Mouse (Mus musculus) adrenal gland, adult 2 months (tissue): ENCODE results near the gene Ezh1. TPM values are rescaled to one million over a fixed set of nuclear protein-coding genes. Genes with fewer than 3 reads are reported as not detected.
"Not testable (repeated sequence)": the region's sequence is repeated elsewhere in the genome, so short reads cannot be mapped to it uniquely, and the experiment has no call there.

Source experiments
- DNase-seq: peaks from one replicate; pipeline ENCODE4 v3.0.0; 2021
- polyA plus RNA-seq: library from polyadenylated mRNA; depleted of rRNA; stranded (reverse); fragments of >200 nt; gene quantifications from 2 replicates; pipeline ENCODE4 v1.2.3, GENCODE M21; 2012
- total RNA-seq, 2 experiments: library from RNA; stranded (reverse); gene quantifications; 2 replicates each; pipeline ENCODE4 v1.2.3; 2021

The Ezh1 gene
- total and polyA plus RNA-seq, 3 experiments: 20.1 to 35.0 (median 31.3) TPM

GRCm38 (mm10) chr11:101168301-101168980 lies 57.8 kb downstream of the Ezh1 start:
- DNase-seq: peak; percentile 78

GRCm38 (mm10) chr11:101167963-101168300 lies 58.3 kb downstream of the Ezh1 start:
- DNase-seq: no peak

- DNase-seq: no peak
Observed at GRCm38 (mm10) chr11:101167211-101167962, 58.9 kb downstream of the Ezh1 start.

- no peak for DNase-seq
Observed at GRCm38 (mm10) chr11:101166357-101166756, 59.9 kb downstream of the Ezh1 start.

GRCm38 (mm10) chr11:101164677-101165580 lies 61.3 kb downstream of the Ezh1 start:
- no peak for DNase-seq

GRCm38 (mm10) chr11:101164351-101164665 lies 62.0 kb downstream of the Ezh1 start:
- no peak for DNase-seq

- no peak for DNase-seq
Observed at GRCm38 (mm10) chr11:101163476-101164350, 62.5 kb downstream of the Ezh1 start.

- DNase-seq: peak; percentile 74
Observed at GRCm38 (mm10) chr11:101162772-101163171, 63.5 kb downstream of the Ezh1 start.

- peak; percentile 79 for DNase-seq
Observed at GRCm38 (mm10) chr11:101162301-101162700, 64.0 kb downstream of the Ezh1 start.

- no peak for DNase-seq
Observed at GRCm38 (mm10) chr11:101161551-101161950, 64.7 kb downstream of the Ezh1 start.

GRCm38 (mm10) chr11:101160981-101161505 lies 65.2 kb downstream of the Ezh1 start:
- DNase-seq: not testable (repeated sequence)

GRCm38 (mm10) chr11:101160151-101160550 lies 66.1 kb downstream of the Ezh1 start:
- DNase-seq: not testable (repeated sequence)

- DNase-seq: peak; percentile 75
Observed at GRCm38 (mm10) chr11:101155728-101156371, 70.4 kb downstream of the Ezh1 start, which contains the start of gene Tubg2. TSS of gene Tubg2 (plus strand) at chr11:101155907.

GRCm38 (mm10) chr11:101155151-101155550 lies 71.1 kb downstream of the Ezh1 start:
- no peak for DNase-seq

- no peak for DNase-seq
Observed at GRCm38 (mm10) chr11:101154648-101155047, 71.6 kb downstream of the Ezh1 start.

GRCm38 (mm10) chr11:101152825-101153224 lies 73.4 kb downstream of the Ezh1 start:
- no peak for DNase-seq

GRCm38 (mm10) chr11:101151063-101151462 lies 75.2 kb downstream of the Ezh1 start:
- no peak for DNase-seq

GRCm38 (mm10) chr11:101149178-101150105 lies 76.8 kb downstream of the Ezh1 start:
- DNase-seq: peak; percentile 69

- DNase-seq: no peak
Observed at GRCm38 (mm10) chr11:101148751-101149150, 77.5 kb downstream of the Ezh1 start.

- no peak for DNase-seq
Observed at GRCm38 (mm10) chr11:101146377-101146776, 79.9 kb downstream of the Ezh1 start.
